Mouse (Mus musculus) hindbrain, embryonic 11.5 days (tissue): Measurements from ENCODE around the gene Klk1b9. TPM values are rescaled to one million over a fixed set of nuclear protein-coding genes. Genes with fewer than 3 reads are reported as not detected.
"Not testable (repeated sequence)": the region's sequence is repeated elsewhere in the genome, so short reads cannot be mapped to it uniquely, and the experiment has no call there.

ENCODE experiments used
- ATAC-seq: fragments of 200-750 bp; cut with Nextera tagmentation; 2 replicates; pipeline ENCODE4 v1.8.0; 2017; ENCODE audit warnings: mild to moderate bottlenecking, moderate TSS enrichment, moderate library complexity; ENCODE audit not compliant: low FRiP score
- DNase-seq: peaks from one replicate; pipeline ENCODE4 v3.0.0-alpha.2; 2015; ENCODE audit warnings: low spot score
- H3K27ac ChIP-seq: fragments of 300-500 bp; sonication (generic); 2 replicates; pipeline ENCODE4 v1.5.1; 2014; ENCODE audit warnings: mild to moderate bottlenecking, low read depth, low read length
- H3K27me3 ChIP-seq: fragments of 300-500 bp; sonication (generic); 2 replicates; pipeline ENCODE4 v1.6.1; 2014; ENCODE audit warnings: mild to moderate bottlenecking, low read length, moderate library complexity, mixed read lengths; ENCODE audit not compliant: control insufficient read depth, insufficient read depth
- H3K36me3 ChIP-seq: fragments of 300-500 bp; sonication (generic); 2 replicates; pipeline ENCODE4 v1.6.1; 2014; ENCODE audit warnings: mild to moderate bottlenecking, low read length, moderate library complexity, mixed read lengths; ENCODE audit not compliant: control insufficient read depth, insufficient read depth
- H3K4me1 ChIP-seq: fragments of 300-500 bp; sonication (generic); replicated peaks from 2 replicates; pipeline ENCODE4 v1.6.1; 2014; ENCODE audit warnings: low read length, mixed read lengths; ENCODE audit not compliant: control insufficient read depth, insufficient read depth
- H3K4me2 ChIP-seq: fragments of 300-500 bp; sonication (generic); replicated peaks from 2 replicates; pipeline ENCODE4 v1.6.1; 2014; ENCODE audit warnings: mild to moderate bottlenecking, low read depth, low read length
- H3K4me3 ChIP-seq: fragments of 300-500 bp; sonication (generic); 2 replicates; pipeline ENCODE4 v1.5.1; 2014; ENCODE audit warnings: low read depth, low read length
- H3K9ac ChIP-seq: fragments of 300-500 bp; sonication (generic); 2 replicates; pipeline ENCODE4 v1.6.1; 2014; ENCODE audit warnings: low read depth, low read length
- H3K9me3 ChIP-seq: fragments of 300-500 bp; sonication (generic); 2 replicates; pipeline ENCODE4 v1.6.1; 2016; ENCODE audit warnings: low read length; ENCODE audit not compliant: control insufficient read depth
- WGBS: fragments of 180-500 bp; shearing (Covaris S2); extraction: QIAGEN DNeasy Blood & Tissue Kit; methylation state at CpG from one replicate; pipeline ENCODE4 v1.1.7; 2014; 5-methylcytosine and 5-hydroxymethylcytosine counted together
- polyA plus RNA-seq: library from polyadenylated mRNA; unstranded; fragments of >200 nt; fragmentation: Nextera tagmentation; extraction: Ambion mirVana; gene quantifications from 2 replicates; pipeline ENCODE4 v1.2.1, GENCODE M21; 2014

Gene Klk1b9
- polyA plus RNA-seq, 1 experiment from 2014 or later, result not detected

GRCm38 (mm10) chr7:43952703-43953102, 23.2 kb upstream of the Klk1b9 start:
- no peak overlapping the region for H3K4me3 ChIP-seq
- H3K36me3 ChIP-seq, result no peaks in the 10 kb centered on the region
- H3K27ac ChIP-seq, result no peak overlapping the region
- no peak overlapping the region for H3K9ac ChIP-seq
- no peaks in the 10 kb centered on the region for H3K27me3 ChIP-seq
- H3K4me2 ChIP-seq, result no peak overlapping the region
- DNase-seq (no peak), ATAC-seq (no peak)
- 56% methylated on average over 4 of the region's 4 CpGs for WGBS
- no peaks in the 10 kb centered on the region for H3K9me3 ChIP-seq
- no peaks in the 10 kb centered on the region for H3K4me1 ChIP-seq

GRCm38 (mm10) chr7:43966451-43966850, 9.4 kb upstream of the Klk1b9 start, which contains the start of gene Klk1b1:
Klk1b1 (plus strand) TSS chr7:43966751.
- no peak within 1 kb of the TSS for H3K9ac ChIP-seq
- DNase-seq (no peak), ATAC-seq (no peak)
- H3K9me3 ChIP-seq, result no peaks in the 10 kb centered on the region
- WGBS, result 65% methylated on average over 3 of the region's 3 CpGs
- H3K27me3 ChIP-seq, result no peaks in the 10 kb centered on the region
- no peak within 1 kb of the TSS for H3K27ac ChIP-seq
- H3K36me3 ChIP-seq, result no peaks in the 10 kb centered on the region
- H3K4me2 ChIP-seq, result no peak within 1 kb of the TSS
- no peak within 1 kb of the TSS for H3K4me3 ChIP-seq
- no peaks in the 10 kb centered on the region for H3K4me1 ChIP-seq

- ATAC-seq, result no peak
- Histone ChIP-seq H3K27me3 (no peaks in the 10 kb centered on the region), H3K4me1 (no peaks in the 10 kb centered on the region), H3K9me3 (no peaks in the 10 kb centered on the region), H3K9ac (no peak overlapping the region), H3K4me3 (no peak overlapping the region), H3K27ac (no peak overlapping the region), H3K36me3 (no peaks in the 10 kb centered on the region), H3K4me2 (no peak overlapping the region)
- WGBS, result 82% methylated on average over 3 of the region's 3 CpGs
- no peak for DNase-seq
Observed at GRCm38 (mm10) chr7:43967058-43967457, 8.8 kb upstream of the Klk1b9 start.

- Histone ChIP-seq H3K27ac (no peak overlapping the region), H3K9me3 (no peaks in the 10 kb centered on the region), H3K4me2 (no peak overlapping the region), H3K4me1 (no peaks in the 10 kb centered on the region), H3K27me3 (no peaks in the 10 kb centered on the region), H3K36me3 (no peaks in the 10 kb centered on the region), H3K9ac (no peak overlapping the region), H3K4me3 (no peak overlapping the region)
- no peak for DNase-seq
- WGBS, result 88% methylated on average over 2 of the region's 2 CpGs
- no peak for ATAC-seq
Observed at GRCm38 (mm10) chr7:43967612-43968011, 8.2 kb upstream of the Klk1b9 start.

- Histone ChIP-seq H3K9ac (no peak overlapping the region), H3K27me3 (no peaks in the 10 kb centered on the region), H3K27ac (no peak overlapping the region), H3K4me1 (no peaks in the 10 kb centered on the region), H3K36me3 (no peaks in the 10 kb centered on the region), H3K9me3 (no peaks in the 10 kb centered on the region), H3K4me3 (no peak overlapping the region), H3K4me2 (no peak overlapping the region)
- DNase-seq (no peak), ATAC-seq (no peak)
Observed at GRCm38 (mm10) chr7:43985657-43986056, 9.8 kb downstream of the Klk1b9 start.

- H3K4me3 ChIP-seq, H3K27me3 ChIP-seq, H3K36me3 ChIP-seq, H3K4me1 ChIP-seq, H3K4me2 ChIP-seq, DNase-seq, ATAC-seq, H3K9me3 ChIP-seq, H3K9ac ChIP-seq, H3K27ac ChIP-seq: not testable (repeated sequence)
- WGBS, result 82% methylated on average over 1 of the region's 1 CpGs
Observed at GRCm38 (mm10) chr7:43994821-43995220, 19.0 kb downstream of the Klk1b9 start.

GRCm38 (mm10) chr7:43995577-43995976, 19.7 kb downstream of the Klk1b9 start, which contains the start of gene Klk1b11:
Klk1b11 (plus strand) TSS chr7:43995877.
- H3K27ac ChIP-seq, H3K4me1 ChIP-seq, H3K4me3 ChIP-seq, H3K27me3 ChIP-seq, H3K9ac ChIP-seq, DNase-seq, H3K4me2 ChIP-seq, H3K9me3 ChIP-seq, H3K36me3 ChIP-seq, ATAC-seq: not testable (repeated sequence)
- 78% methylated on average over 4 of the region's 4 CpGs for WGBS

GRCm38 (mm10) chr7:44004847-44005246, 29.0 kb downstream of the Klk1b9 start:
- no peak for DNase-seq
- no peak for ATAC-seq
- Histone ChIP-seq H3K27me3 (no peaks in the 10 kb centered on the region), H3K27ac (no peak overlapping the region), H3K4me3 (no peak overlapping the region), H3K9ac (no peak overlapping the region), H3K36me3 (no peaks in the 10 kb centered on the region), H3K9me3 (no peaks in the 10 kb centered on the region), H3K4me1 (no peaks in the 10 kb centered on the region), H3K4me2 (no peak overlapping the region)

GRCm38 (mm10) chr7:44011868-44012267, 36.0 kb downstream of the Klk1b9 start, which contains the start of gene Klk1b26:
Klk1b26 (plus strand) TSS chr7:44012168.
- H3K9ac ChIP-seq, H3K9me3 ChIP-seq, H3K4me1 ChIP-seq, H3K36me3 ChIP-seq, H3K4me2 ChIP-seq, ATAC-seq, H3K27me3 ChIP-seq, H3K27ac ChIP-seq, H3K4me3 ChIP-seq, DNase-seq: not testable (repeated sequence)
